Mouse (Mus musculus): ENCODE measurements around the gene Gadd45gip1.

DNA sequence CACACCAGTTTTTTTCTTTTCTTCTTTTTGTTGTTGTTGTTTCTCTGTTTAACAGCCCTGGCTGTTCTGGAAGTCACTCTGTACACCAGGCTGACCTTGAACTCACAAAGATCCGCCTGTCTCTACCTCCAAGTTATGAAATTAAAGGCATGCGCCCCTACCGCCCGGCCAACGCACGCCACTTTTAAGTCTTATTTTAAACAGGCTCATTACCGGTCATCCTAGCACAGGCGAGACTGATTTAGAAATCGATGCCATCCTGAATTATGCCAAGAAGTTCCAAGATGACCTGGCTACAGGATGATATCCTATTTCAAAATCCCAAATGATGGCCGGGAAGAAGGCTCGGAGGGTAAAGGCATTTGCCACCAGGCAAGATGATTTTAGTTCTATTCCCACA is at the start of gene Gadd45gip1:
- no peak for TF ChIP-seq ZC3H11A (IDR thresholded peaks at IDR 0.05; ENCODE audit: borderline replicate concordance, low read depth, low read length)
- no peak for TF ChIP-seq CHD2 (IDR thresholded peaks at IDR 0.05; ENCODE audit: low read depth, low read length)
- no peak; the same call in 1 of the 2 replicates for TF ChIP-seq ZNF384 (IDR thresholded peaks at IDR 0.05; ENCODE audit: low read depth, low read length)
